Mouse (Mus musculus): ENCODE measurements around the gene Lrrc4c. TPM values are rescaled to one million over a fixed set of nuclear protein-coding genes. Genes with fewer than 3 reads are reported as not detected.

Gene Lrrc4c
- polyA plus RNA-seq, 1 experiment from 2014 or later, result 38.0 TPM

DNA sequence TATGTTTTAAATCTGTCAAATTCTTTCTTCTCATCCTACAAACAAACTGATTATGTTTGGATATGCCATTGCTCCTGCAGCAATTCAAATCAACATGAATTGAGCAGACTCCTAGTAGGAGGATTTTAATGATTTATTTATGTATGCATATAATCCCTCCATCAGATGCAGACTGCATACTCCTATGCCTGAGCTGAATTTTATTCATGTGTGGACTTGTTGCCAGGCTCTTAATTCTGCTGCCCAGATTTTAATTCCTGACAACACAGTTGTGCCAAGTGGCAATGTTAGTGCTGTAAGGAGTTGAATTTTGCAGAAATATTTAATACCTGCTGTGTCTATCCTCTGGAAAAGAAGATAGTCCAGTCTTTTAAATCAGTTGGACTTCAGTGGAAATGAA is 1179.1 kb downstream of the Lrrc4c start:
- Histone ChIP-seq H3K27me3 (replicated peaks) (no peaks in the 10 kb centered on the region), H3K27ac (replicated peaks) (no peak overlapping the region), H3K9ac (replicated peaks) (no peak overlapping the region), H3K4me3 (replicated peaks) (no peak overlapping the region), H3K4me2 (no peak overlapping the region), H3K36me3 (no peaks in the 10 kb centered on the region), H3K9me3 (replicated peaks) (no peaks in the 10 kb centered on the region), H3K4me1 (no peaks in the 10 kb centered on the region)
- ATAC-seq (ENCODE audit: low FRiP score), result no peak

DNA sequence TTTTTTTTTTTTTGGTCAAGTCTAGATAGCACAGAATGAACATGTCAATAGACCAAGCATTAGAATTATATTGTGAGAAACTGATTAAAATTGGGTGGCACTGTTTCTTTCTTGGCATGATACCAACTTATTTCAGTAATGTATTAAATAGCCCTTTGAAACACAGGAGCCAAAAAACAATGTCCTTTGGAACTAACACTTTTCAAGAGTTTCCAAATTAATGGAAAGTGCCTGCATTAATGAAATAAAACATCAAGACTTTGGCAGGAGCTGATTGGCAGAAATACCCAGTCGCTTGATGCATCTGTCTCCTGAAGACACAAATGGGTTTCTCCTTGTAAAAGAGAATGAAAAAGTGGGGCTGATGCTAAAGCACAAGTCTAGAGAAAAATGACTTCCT is 1184.5 kb downstream of the Lrrc4c start:
- Histone ChIP-seq H3K9ac (replicated peaks) (no peak overlapping the region), H3K4me3 (replicated peaks) (no peak overlapping the region), H3K27me3 (replicated peaks) (no peaks in the 10 kb centered on the region), H3K27ac (replicated peaks) (no peak overlapping the region), H3K4me1 (no peaks in the 10 kb centered on the region), H3K4me2 (no peak overlapping the region), H3K36me3 (no peaks in the 10 kb centered on the region), H3K9me3 (replicated peaks) (no peaks in the 10 kb centered on the region)
- no peak for ATAC-seq (ENCODE audit: low FRiP score)
- 93% methylated on average over 1 of the region's 1 CpGs for WGBS

DNA sequence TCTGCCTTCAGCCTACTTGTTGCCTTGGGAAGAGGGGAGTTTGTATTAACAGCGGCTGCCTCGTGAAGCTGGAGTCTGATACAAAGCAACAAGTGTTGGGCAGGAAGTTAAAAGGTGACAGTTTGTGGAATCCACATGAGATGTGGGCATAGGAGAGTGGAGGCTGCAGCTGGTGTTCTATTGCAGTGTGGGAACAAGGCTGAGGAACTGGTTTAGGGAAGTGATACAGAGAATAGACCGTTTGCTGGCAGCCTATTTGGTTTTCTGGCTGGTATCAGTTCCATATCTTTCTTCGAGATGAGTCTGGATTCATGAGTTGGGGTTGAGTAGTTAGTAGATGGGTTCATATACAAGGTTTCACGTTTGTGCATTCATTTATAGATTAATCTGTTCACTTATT is 1186.9 kb downstream of the Lrrc4c start:
- H3K27me3 ChIP-seq (replicated peaks), result no peaks in the 10 kb centered on the region
- 78% methylated on average over 5 of the region's 5 CpGs for WGBS
- no peak overlapping the region for H3K4me2 ChIP-seq
- H3K36me3 ChIP-seq, result no peaks in the 10 kb centered on the region
- H3K9me3 ChIP-seq (replicated peaks), result no peaks in the 10 kb centered on the region
- no peak overlapping the region for H3K27ac ChIP-seq (replicated peaks)
- no peak for ATAC-seq (ENCODE audit: low FRiP score)
- H3K4me1 ChIP-seq, result no peaks in the 10 kb centered on the region
- no peak overlapping the region for H3K9ac ChIP-seq (replicated peaks)
- H3K4me3 ChIP-seq (replicated peaks), result no peak overlapping the region

DNA sequence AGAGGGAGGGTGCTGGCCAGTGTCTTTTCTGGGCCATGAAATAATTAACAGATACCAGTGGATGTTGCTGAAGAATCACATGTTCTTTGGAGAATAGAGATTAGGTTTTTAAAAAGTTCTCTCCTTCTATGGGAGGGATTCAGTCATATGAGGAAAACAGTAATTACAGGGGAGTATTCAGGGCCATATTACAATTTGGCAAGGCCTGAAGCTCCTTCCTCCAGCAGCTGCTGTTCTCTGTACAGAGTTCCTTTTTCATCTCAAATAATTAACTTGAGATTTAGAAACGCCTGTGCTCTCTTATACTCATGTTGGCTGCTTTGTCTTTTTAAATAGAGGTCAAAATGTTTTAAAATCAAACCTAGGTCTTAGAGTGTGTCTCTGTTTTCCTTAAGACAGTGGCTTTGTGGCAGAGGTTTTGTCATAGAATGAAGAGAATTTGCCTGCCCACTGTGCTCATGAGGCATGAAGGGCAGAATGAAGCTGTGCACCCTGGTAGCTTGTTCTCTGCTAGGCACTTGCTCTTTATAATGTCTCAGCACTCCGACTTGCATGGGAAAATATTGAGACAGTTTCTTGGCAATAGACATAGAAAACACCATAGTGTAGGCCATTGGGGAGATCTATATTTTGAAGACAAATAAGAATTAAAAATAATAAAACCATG is 1206.4 kb downstream of the Lrrc4c start:
- WGBS, result 33% methylated on average over 2 of the region's 2 CpGs
- Histone ChIP-seq H3K9ac (replicated peaks) (no peak overlapping the region), H3K4me3 (replicated peaks) (no peak overlapping the region), H3K4me1 (no peaks in the 10 kb centered on the region), H3K36me3 (no peaks in the 10 kb centered on the region), H3K27ac (replicated peaks) (no peak overlapping the region), H3K4me2 (no peak overlapping the region), H3K9me3 (replicated peaks) (no peaks in the 10 kb centered on the region), H3K27me3 (replicated peaks) (no peaks in the 10 kb centered on the region)
- ATAC-seq (ENCODE audit: low FRiP score), result no peak

DNA sequence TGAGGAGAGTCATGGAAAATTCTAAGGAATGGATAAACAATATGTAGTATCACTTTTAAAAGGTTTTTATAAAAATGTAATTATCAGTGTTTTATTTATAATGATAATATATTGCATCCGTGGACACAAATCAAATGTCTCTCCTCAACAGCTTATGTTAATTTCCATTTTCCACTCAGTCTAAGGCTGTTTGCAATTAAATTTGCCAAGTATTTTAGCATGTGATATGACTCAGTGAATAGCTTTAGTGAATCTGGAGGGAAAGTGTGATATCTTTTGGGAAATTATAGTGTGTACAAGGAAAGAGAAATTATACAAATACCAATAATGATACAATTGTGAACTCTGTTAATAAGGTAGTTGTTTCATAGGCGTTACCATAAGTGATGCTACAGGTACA is 1207.1 kb downstream of the Lrrc4c start:
- H3K36me3 ChIP-seq, result no peaks in the 10 kb centered on the region
- no peaks in the 10 kb centered on the region for H3K9me3 ChIP-seq (replicated peaks)
- no peak overlapping the region for H3K4me3 ChIP-seq (replicated peaks)
- no peaks in the 10 kb centered on the region for H3K4me1 ChIP-seq
- H3K9ac ChIP-seq (replicated peaks), result no peak overlapping the region
- ATAC-seq (ENCODE audit: low FRiP score), result no peak
- no peaks in the 10 kb centered on the region for H3K27me3 ChIP-seq (replicated peaks)
- WGBS, result 88% methylated on average over 2 of the region's 2 CpGs
- H3K4me2 ChIP-seq, result no peak overlapping the region
- H3K27ac ChIP-seq (replicated peaks), result no peak overlapping the region

DNA sequence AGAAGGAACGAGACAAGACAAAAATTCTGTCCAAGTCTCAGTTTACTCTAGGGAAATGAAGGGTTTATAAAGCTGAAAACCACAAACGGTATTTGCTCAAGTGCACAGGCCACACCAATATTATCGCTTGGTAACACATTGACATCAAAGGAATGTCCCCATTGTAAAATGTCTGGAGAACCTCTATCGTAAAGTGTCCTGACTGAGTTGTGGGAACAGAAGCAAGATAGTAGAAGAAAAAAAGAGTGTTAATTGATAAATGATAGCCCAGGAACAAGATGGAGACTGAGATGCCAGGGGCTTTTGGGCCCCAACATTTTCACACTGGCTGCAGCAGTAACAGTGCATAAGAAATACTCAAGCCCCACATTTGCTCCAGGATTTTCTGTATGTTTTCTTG is 1212.7 kb downstream of the Lrrc4c start:
- Histone ChIP-seq H3K9ac (replicated peaks) (no peak overlapping the region), H3K36me3 (no peaks in the 10 kb centered on the region), H3K27ac (replicated peaks) (no peak overlapping the region), H3K4me1 (no peaks in the 10 kb centered on the region), H3K4me2 (no peak overlapping the region), H3K9me3 (replicated peaks) (no peaks in the 10 kb centered on the region), H3K4me3 (replicated peaks) (no peak overlapping the region), H3K27me3 (replicated peaks) (no peaks in the 10 kb centered on the region)
- WGBS, result 55% methylated on average over 4 of the region's 4 CpGs
- ATAC-seq (ENCODE audit: low FRiP score), result no peak

DNA sequence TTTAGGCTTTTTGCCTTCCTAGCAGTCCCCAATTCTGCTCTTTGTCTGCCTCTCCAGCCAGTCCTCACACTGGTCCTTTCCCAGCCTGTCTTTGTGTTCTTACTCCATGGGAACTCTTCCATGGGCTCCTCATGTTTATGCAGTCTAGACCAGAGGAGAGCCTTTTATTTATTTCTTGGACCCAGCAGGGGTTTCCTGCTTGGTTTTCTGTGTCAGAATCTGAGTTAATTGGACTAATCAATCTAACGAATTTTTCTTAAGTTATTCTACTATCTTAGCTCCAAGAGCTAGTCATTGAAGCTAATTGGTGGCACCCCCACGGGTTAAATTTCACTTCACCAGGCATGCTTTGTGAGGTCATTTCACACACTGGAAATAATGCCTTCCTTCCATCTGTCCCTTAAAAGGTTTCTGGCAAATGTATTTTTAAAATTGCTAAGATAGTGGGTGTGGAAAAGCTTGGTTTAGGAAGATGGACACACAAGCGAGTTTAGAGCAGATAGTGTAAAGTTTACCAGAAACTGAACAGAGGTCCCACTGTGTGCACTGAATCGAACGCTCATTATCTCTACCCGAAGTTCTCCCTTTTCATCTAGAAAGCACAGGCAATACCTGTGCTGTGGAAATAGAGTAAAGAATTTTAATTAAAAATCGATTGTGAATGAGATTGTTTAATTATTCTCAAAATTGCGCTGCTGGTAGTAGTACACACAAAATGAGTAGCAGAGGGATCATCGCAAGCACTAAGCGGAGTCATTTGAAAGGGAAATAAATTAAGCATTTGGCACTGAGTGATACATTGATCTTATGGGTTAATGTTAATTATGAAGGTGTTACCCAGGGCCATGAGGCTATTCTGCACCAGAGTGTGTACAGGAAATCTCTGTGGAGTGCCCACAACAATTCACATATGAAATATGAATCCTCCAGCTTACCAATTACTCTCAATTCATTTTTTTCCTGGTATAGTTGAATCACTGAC is 1226.0 kb downstream of the Lrrc4c start:
- H3K9ac ChIP-seq (replicated peaks), result no peak overlapping the region
- H3K9me3 ChIP-seq (replicated peaks), result no peaks in the 10 kb centered on the region
- H3K4me3 ChIP-seq (replicated peaks), result no peak overlapping the region
- no peak overlapping the region for H3K4me2 ChIP-seq
- no peaks in the 10 kb centered on the region for H3K36me3 ChIP-seq
- H3K4me1 ChIP-seq, result peaks cover 13% of the 10 kb centered on the region; the same call in 1 of the 2 replicates
- no peaks in the 10 kb centered on the region for H3K27me3 ChIP-seq (replicated peaks)
- peak; percentile 77 for ATAC-seq (ENCODE audit: low FRiP score)
- 36% methylated on average over 10 of the region's 10 CpGs for WGBS
- H3K27ac ChIP-seq (replicated peaks), result peak overlapping the region; percentile 19

DNA sequence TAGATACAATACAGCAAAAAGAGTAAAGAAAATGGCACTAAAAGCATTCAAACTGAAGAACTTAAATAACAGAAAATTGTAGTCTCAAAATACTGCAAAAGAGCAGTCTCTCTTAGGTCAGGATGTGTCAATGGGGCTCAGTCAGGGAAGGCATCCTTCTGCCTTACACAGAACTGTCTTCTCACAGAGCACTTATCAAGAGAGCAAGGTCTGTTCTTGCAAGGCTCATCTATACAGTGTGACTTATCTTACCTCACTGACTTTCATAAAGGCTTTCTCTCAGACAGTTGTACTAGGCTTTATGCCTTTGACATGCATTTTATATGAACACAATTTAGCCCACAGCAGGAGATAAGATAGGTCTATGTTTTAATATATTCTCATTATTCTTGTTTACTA is 1226.7 kb downstream of the Lrrc4c start:
- H3K4me3 ChIP-seq (replicated peaks), result no peak overlapping the region
- H3K9me3 ChIP-seq (replicated peaks), result no peaks in the 10 kb centered on the region
- no peak overlapping the region for H3K9ac ChIP-seq (replicated peaks)
- no peaks in the 10 kb centered on the region for H3K36me3 ChIP-seq
- no peak overlapping the region for H3K4me2 ChIP-seq
- no peaks in the 10 kb centered on the region for H3K27me3 ChIP-seq (replicated peaks)
- H3K27ac ChIP-seq (replicated peaks), result 0 out of 2 replicates have a peak overlapping the region, but pooled peaks have one; percentile 19
- peaks cover 13% of the 10 kb centered on the region; the same call in 1 of the 2 replicates for H3K4me1 ChIP-seq
- 0 out of 2 replicates have a peak, but pooled peaks have one; percentile 30 for ATAC-seq (ENCODE audit: low FRiP score)

DNA sequence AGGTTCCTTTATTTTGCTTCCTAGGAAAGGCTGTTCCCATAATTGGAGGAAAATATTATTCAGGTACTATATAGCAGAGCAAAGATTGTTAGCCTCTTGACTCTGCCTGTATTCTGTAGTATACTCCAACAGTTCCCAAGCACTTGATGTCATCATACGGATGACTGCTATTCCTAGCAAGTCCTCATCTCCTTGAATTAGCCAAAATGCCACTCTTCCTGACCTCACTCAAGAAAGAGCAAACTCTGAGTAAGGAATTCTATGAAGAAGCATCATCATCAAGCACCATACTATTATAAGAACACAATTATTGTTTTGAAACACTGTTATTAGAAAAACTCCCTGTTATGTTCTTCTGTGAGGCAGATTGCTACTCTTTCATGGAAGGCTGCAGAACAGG is 1228.0 kb downstream of the Lrrc4c start:
- Histone ChIP-seq H3K4me3 (replicated peaks) (no peak overlapping the region), H3K4me1 (peaks cover 13% of the 10 kb centered on the region; the same call in 1 of the 2 replicates), H3K9ac (replicated peaks) (no peak overlapping the region), H3K9me3 (replicated peaks) (no peaks in the 10 kb centered on the region), H3K27me3 (replicated peaks) (no peaks in the 10 kb centered on the region), H3K4me2 (no peak overlapping the region), H3K27ac (replicated peaks) (no peak overlapping the region), H3K36me3 (no peaks in the 10 kb centered on the region)
- 100% methylated on average over 1 of the region's 1 CpGs for WGBS
- ATAC-seq (ENCODE audit: low FRiP score), result no peak

DNA sequence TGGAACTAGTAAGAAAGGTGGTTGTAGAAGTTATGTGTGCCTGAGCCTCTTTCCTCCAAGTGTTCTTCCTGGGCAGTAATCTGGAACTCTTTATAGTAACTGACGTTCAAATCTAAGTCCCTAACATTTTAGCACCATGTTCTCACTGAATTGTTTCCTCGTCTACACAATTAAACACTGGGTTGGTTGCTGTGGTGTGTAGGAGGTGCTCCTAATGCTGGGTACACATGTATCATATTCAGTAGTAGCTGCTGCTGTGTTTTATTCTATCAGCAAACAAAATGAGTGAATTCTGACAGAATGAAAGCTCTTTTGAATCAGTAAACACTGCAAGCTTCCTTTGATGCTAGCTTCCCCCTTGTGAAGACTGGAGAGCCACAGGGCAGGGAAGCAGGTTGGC is 1246.5 kb downstream of the Lrrc4c start:
- no peak overlapping the region for H3K4me2 ChIP-seq
- 51% methylated on average over 2 of the region's 2 CpGs for WGBS

DNA sequence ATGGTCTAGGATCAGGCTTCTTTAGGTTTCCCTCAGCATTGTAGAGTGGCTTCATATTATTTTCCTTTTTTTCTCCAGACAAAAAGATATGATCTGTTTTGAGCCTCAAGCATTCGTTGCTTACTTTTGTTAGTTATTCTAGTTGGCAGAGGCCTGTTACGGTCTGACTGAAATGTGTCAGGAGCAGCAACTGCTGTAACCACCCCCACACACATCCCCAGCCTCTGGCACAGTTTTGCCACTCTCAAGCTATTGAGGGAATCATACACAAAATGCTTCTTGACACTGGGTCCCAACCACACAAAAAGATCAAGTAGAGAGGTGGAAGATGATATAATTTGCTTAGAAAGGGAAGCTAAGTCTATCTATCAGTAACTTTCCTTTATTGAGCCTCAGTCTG is 1251.0 kb downstream of the Lrrc4c start:
- H3K9ac ChIP-seq (replicated peaks), result no peak overlapping the region
- no peak overlapping the region for H3K4me3 ChIP-seq (replicated peaks)
- no peaks in the 10 kb centered on the region for H3K27me3 ChIP-seq (replicated peaks)
- H3K36me3 ChIP-seq, result no peaks in the 10 kb centered on the region
- 90% methylated on average over 2 of the region's 2 CpGs for WGBS
- H3K4me2 ChIP-seq, result no peak overlapping the region
- no peak for ATAC-seq (ENCODE audit: low FRiP score)
- no peaks in the 10 kb centered on the region for H3K4me1 ChIP-seq
- H3K27ac ChIP-seq (replicated peaks), result no peak overlapping the region
- no peaks in the 10 kb centered on the region for H3K9me3 ChIP-seq (replicated peaks)

More for the DNA sequence above, 1246.5 kb downstream of the Lrrc4c start:
- Histone ChIP-seq H3K9me3 (replicated peaks) (no peaks in the 10 kb centered on the region), H3K27ac (replicated peaks) (no peak overlapping the region), H3K4me1 (no peaks in the 10 kb centered on the region), H3K27me3 (replicated peaks) (no peaks in the 10 kb centered on the region), H3K4me3 (replicated peaks) (no peak overlapping the region), H3K36me3 (no peaks in the 10 kb centered on the region), H3K9ac (replicated peaks) (no peak overlapping the region)
- no peak for ATAC-seq (ENCODE audit: low FRiP score)

DNA sequence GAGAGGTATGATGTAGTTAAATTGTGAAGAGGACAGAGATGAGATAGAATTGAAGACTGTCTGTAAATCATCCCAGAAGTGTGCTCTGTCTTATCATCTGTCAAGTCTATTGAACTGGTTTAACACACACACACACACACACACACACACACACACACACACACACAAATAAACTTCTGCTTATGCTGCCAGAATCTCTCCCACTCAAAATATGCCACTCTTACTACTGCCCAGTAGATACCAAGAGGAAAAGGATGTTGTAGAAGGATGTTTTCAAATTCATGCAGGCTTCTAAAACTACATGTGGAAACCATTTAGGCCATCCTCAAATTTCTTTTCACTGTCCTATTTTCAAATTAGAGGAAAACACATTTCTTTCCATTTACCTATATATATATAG is 1257.0 kb downstream of the Lrrc4c start:
- no peak overlapping the region for H3K9ac ChIP-seq (replicated peaks)
- H3K4me1 ChIP-seq, result no peaks in the 10 kb centered on the region
- no peaks in the 10 kb centered on the region for H3K36me3 ChIP-seq
- H3K27ac ChIP-seq (replicated peaks), result no peak overlapping the region
- no peaks in the 10 kb centered on the region for H3K9me3 ChIP-seq (replicated peaks)
- H3K4me3 ChIP-seq (replicated peaks), result no peak overlapping the region
- no peak overlapping the region for H3K4me2 ChIP-seq
- no peak for ATAC-seq (ENCODE audit: low FRiP score)
- H3K27me3 ChIP-seq (replicated peaks), result no peaks in the 10 kb centered on the region

All from neural tube, embryonic 15.5 days (tissue).